Mouse (Mus musculus) T-cell, adult 2 months (primary cell): ENCODE data around the gene Psg29.

ENCODE experiments used
- DNase-seq: peaks from one replicate; pipeline ENCODE4 v3.0.0; 2022; ENCODE audit warnings: low spot score

Psg29 gene

GRCm38 (mm10) chr7:17203177-17203576 is at the start of gene Psg29:
Gene Psg29 (plus strand): TSS chr7:17203477.
- DNase-seq = no peak

- DNase-seq = peak; percentile 9
These were observed 47.6 kb upstream of the Psg29 start for GRCm38 (mm10) chr7:17155634-17156033.

GRCm38 (mm10) chr7:17156885-17157677 is 46.2 kb upstream of the Psg29 start:
- DNase-seq = no peak

GRCm38 (mm10) chr7:17159011-17159410 is 44.3 kb upstream of the Psg29 start:
- no peak for DNase-seq

- DNase-seq = no peak
These were observed 31.4 kb upstream of the Psg29 start for GRCm38 (mm10) chr7:17171827-17172226.

GRCm38 (mm10) chr7:17205530-17206184 is 2.4 kb downstream of the Psg29 start:
- no peak for DNase-seq
